Mouse (Mus musculus) frontal cortex, postnatal 10 days (tissue): ENCODE data around the gene Armh2.

Experiments used
- DNase-seq, 2 experiments: peaks; one replicate each; pipeline ENCODE4 v3.0.0; 2022; ENCODE audit warnings: low spot score in 2 of 2, mixed read lengths in 1 of 2

Gene Armh2

GRCm38 (mm10) chr13:24741028-24741427, at the start of gene Armh2:
Gene Armh2 (plus strand): TSS chr13:24741232.
- no peak for DNase-seq

GRCm38 (mm10) chr13:24693312-24693711, 47.7 kb upstream of the Armh2 start:
- DNase-seq: no peak

- DNase-seq: no peak
Observed at GRCm38 (mm10) chr13:24698746-24699145, 42.3 kb upstream of the Armh2 start.

- DNase-seq: no peak
Observed at GRCm38 (mm10) chr13:24702128-24702527, 38.9 kb upstream of the Armh2 start.

DNA sequence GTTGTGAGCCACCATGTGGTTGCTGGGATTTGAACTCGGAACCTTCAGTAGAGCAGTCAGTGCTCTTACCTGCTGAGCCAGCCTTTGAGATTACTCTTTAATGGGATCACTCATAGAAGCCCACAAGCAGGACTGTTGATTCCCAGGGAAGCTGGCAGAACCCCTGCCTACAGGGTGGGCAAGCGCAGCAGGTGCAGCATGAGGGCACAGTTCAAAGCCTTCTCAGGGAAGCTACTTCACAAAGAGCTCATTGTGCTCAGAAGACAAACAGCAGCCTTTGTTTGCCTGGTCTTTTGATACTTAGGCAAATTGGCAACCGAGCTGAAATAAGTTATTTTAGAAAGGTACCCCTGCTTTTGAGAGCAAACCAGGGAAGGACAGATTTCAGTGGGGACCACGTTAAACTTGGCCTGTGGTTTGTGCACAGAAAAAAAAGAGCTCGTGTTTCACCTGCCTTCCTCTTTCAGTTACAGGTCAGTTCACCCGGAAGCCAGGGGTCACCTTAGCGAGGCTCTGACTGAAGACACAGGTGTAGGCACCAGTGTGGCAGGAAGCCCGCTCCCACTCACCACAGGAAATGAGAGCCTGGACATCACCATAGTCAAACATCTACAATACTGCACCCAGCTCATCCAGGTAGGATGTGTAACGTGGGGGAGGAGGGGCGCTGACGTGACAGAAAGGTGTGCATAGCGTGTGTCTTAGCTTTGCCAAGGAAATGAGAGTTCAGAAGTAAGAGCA, 31.2 kb upstream of the Armh2 start:
- no peak for DNase-seq

- no peak for DNase-seq
Observed at GRCm38 (mm10) chr13:24710968-24711367, 30.1 kb upstream of the Armh2 start.

DNA sequence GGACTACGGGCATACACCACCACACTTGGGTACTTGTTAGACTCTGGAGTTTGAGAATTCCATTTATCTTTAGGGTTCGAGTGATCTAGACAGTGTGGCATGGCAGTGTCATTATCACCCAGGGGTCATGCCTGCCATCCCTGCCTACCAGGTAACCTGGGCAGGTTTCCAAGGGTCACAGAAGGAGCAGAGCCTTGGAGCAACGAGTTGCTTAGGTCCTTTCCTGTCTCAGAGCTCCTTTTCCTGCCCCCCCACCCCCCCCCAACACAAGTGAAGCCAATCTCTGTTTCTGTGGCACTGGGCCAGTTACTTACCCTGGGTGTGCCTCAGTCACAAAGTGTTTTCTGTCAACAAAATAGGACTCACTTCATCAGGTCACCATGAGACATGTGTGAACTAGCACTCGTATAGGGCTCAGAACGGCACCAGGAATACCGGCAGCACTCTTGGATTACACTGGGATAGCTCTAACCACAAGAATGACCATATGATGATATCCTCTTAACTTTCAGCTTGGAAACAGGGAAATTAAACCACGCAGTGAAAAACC, 28.4 kb upstream of the Armh2 start:
- DNase-seq: no peak

DNA sequence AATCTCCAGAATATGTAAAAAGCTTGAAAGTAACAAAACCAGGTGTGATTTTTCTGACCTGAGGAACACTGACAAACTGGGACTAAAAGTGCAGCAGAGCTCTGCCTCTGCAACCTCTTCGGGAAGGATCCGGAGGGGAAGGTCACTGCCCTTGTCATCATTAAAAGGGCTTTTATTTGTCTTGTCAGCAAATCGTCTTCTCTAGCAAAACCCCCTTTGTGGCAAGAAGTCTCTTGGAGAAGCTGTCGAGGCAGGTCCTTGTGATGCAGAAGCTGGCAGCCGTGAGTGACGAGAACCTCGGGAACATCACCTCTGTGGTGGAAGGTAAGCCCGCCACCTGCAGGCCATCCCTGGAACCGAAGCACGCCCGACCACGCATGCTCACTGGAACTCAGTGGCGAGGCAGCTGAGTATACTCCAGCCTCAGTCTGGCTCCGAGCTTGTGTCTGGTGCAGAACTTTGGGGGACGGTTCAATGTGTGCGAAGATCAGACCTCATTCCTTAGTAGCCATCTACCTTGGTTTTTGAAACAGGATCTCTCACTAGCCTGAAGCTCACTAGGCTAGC, 27.5 kb upstream of the Armh2 start:
- peak; percentile 72 to 82 for DNase-seq

DNA sequence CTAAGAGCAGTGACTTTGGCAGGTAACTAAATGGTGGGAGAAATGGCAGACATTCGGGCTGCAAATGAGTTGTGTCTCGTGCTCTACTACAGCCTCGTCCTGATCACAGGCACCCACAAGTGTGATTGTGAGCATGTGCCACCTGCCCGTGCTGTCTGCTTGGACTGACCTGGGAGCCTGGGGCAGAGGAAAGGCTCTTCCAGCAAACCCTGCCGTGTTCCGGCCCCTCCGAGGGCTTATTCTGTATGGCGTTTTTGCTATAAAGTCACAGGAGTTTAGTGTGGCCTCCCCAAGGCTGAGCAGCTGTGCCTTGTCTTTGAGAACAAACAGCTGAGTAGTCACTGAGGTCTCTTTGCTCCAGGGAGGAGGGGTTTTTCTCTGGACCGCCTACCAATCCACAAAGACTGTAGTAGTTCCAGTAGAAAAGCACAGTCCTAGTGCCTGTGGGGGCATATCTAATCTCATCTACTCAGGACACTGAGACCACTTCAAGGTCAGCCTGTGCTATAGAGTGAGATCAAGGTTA, 26.6 kb upstream of the Armh2 start:
- DNase-seq: no peak

- no peak for DNase-seq
Observed at GRCm38 (mm10) chr13:24715601-24716000, 25.4 kb upstream of the Armh2 start.

- DNase-seq: no peak
Observed at GRCm38 (mm10) chr13:24716441-24716840, 24.6 kb upstream of the Armh2 start.

GRCm38 (mm10) chr13:24717677-24718076, 23.4 kb upstream of the Armh2 start:
- DNase-seq: no peak

DNA sequence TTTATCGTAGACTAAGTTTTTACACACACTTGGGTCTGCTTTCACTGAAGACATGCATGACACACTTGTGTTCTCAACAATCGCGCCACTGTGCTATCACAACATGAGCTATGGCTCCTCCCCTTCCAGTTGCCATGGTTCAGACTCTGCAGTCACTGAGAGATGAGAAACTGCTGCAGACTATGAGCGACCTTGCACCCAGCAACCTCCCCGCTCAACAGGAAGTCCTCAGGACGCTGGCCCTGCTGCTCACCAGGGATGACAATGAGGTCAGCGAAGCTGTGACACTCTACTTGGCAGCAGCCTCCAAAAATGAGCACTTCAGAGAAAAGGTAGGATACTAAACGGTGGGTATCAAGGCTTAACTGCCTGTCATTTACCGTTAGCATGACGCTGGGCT, 19.5 kb upstream of the Armh2 start:
- DNase-seq: no peak

DNA sequence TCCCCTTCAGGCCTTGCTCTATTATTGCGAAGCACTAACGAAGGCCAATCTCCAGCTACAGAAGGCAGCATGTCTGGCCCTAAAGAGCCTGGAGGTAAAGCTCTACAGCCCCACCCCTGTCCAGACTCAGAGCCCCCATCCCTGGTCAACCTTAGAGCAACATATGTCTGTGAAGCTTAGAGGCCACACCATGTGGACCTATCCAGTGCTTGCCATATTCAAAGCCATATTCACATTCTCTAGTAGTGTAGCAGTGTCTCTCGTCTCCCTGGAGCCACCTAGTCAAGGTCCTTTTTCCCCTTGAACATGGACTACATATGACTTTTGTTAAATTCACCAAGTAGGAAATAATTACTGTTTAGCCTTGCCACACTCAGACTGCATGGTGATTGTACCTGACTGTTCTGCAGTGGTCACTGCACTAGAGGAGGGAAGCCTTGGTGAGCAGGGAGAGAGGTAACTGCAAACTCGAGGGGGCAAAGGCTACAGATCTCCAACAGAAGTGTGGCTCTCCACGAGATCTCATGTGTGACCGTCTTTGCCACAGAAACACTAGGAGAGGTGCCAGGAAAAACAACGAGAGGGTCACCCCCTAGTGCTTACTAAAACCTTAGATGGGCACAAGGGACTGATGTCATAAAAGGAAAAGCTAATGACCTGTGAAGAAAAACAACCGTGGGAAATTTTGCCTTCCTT, 17.2 kb upstream of the Armh2 start:
- DNase-seq: no peak

- DNase-seq: no peak
Observed at GRCm38 (mm10) chr13:24724395-24724759, 16.7 kb upstream of the Armh2 start.

DNA sequence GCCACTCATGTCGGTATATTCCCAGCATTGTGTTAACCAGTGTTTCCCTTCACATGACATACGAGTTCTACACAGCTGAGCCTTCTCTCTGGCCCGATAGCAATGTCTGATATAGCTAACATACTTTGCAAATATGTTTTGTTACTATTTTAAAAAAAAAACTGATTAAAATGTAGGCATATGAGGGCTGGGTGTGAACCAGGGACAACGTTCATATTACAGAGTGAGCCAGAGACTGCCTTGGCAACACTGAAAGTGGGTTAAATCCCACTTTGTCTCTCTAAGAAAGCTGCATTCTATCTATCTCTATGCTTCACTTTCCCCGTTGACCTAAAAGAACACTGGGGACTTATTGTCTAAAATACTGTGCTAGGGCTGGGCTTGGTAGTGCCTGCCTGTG, 11.9 kb upstream of the Armh2 start:
- DNase-seq: no peak

- no peak for DNase-seq
Observed at GRCm38 (mm10) chr13:24734502-24734901, 6.5 kb upstream of the Armh2 start.

- DNase-seq: no peak
Observed at GRCm38 (mm10) chr13:24735608-24736131, 5.4 kb upstream of the Armh2 start.

DNA sequence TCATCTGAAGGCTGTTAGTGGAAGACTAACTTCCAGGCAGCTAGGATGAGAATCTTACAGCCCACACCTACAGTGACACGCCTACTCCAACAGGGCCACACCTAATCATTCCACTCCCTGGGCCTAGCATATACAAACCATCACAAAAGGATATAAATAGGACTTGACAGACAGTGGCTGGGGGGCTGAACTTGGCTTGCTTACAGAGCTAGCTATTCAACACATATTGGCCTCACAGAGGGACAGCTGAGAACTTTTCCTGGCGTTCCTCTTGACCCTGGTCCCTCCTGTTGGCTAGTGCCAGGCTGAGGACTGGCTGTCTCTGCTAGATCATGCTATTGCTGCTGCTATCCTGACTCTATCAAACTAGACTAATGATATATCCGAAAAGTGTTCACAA, 6.8 kb downstream of the Armh2 start:
- no peak for DNase-seq

DNA sequence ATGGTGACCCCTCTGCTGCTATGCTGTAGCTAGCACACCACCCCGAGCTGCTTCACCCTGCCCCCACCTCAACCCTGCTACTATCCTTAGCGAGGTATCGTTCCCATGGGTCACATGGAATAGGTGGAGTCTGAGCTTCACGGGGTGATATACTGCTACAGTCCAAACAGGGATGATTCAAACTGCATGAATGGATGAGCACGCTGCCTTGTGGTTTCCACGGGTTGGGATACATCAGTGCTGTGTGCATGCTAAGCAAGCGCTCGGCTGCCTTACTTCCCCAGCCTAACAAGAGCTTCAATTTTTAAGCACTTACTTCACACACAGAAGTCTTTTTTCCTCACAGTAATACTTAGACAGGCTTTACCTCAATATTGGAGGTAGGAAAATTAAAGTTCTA, 9.8 kb downstream of the Armh2 start:
- DNase-seq: no peak

DNA sequence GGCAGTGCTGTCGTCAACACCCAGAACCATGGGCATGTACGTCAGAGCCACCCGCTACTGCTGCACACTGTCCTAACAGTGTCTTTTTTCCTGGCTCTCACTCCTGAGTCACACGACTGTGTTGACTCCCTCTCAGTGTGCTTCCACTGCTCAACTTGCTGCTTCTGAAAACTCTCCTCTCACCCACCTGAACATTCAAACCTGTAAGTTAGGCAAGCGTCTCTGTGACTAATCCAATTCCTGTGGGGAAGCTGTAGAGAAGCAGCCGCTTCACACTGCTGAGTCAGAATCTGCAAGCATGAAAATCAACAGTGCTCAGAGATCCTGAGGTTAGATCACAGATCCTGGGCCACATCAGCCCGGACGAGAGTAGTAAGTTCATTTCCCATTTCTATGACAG, 10.4 kb downstream of the Armh2 start:
- no peak for DNase-seq

- no peak for DNase-seq
Observed at GRCm38 (mm10) chr13:24756756-24757155, 15.7 kb downstream of the Armh2 start.
